Mouse (Mus musculus): ENCODE results near the gene Gpsm3.

Gene Gpsm3

DNA sequence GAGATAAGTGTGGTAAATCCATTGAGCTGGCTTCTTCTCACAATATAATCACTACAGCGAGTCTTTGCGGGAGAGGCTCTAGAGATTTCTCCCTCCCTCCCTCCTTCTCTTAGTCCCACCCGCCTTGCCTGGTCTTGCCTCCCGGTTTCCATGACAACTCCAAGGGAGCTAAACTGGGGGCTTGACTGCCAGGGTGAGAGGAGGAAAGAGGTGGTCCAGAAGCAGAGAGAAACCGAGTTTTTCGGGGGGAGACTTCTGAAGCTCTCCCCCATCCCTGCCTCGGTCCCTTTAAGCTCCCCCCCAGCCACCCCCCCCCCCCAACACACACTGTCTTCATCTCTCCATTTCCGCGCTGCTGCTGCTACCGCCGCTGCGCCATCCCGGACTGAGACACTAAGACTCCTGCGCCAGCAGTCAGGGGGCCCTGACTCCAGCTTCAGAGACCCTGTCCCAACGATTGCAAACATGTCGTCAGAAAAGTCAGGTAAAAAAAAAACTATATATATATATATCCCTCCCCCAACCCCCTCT, 39.7 kb downstream of the Gpsm3 start, which contains the start of gene Prrt1:
TSS of gene Prrt1 (plus strand) at position 313 of the 531 bp plus-strand sequence.
- in situ Hi-C loops (cut with MseI, MboI), result no loop called here

DNA sequence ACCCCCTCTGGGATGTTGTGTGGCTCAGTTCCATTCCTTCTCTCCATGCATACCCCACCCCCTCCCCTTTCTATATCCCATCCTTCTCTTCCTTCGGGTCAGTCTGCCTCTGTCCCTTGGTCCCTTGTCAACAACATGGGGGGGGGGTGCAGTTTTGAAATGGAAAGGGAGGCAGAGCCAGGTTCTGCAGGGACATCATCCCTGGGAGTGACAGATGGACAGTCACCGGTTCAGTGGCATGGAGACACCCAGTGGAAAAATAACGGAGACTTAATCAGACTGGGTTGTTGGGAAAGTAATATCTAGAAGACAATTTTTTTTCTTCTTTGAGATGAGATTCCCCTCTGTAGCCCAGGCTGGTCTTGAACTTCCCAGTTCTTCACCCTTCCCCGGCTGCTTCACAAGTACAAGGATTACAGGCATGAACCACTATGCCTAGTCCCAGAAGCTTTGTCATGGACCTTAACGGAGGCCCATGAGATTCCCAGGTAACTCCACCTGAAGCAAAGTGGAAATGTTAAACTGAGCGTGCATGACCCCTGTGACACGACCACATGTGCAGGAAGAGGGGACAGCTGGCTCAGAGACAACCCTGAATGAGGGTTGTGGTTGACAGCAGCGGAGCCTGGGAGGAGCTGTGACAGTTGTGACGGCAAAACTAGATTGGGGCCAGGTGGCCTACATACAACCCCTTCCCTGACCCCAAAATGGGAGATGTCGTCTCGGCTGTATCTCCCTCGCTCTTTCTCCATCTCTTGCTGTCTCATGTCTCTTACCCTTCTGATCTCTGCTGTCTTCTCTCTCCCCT, 40.4 kb downstream of the Gpsm3 start:
- in situ Hi-C loops (cut with MseI, MboI), result no loop called here

GRCm38 (mm10) chr17:34630761-34631301, 41.2 kb downstream of the Gpsm3 start:
- in situ Hi-C loops (cut with MseI, MboI), result no loop called here

DNA sequence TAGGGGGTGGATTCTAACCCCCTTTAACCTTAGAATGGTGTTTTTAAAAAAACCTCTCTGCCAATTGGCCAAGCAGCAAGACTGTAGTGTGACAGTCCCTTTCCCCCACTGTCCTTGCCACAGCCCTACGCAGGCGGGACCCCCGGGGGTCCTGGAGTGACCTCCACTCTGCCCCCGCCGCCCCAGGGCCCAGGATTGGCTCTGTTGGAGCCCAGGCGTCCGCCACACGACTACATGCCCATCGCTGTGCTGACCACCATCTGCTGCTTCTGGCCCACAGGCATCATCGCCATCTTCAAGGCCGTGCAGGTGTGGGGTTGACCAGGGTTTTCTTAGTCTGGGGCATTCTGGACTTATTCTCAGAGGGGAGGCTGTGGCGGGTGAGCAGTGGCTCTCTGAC, 42.0 kb downstream of the Gpsm3 start:
- in situ Hi-C loops (cut with MseI, MboI), result no loop called here

GRCm38 (mm10) chr17:34632261-34632691, 42.7 kb downstream of the Gpsm3 start:
- in situ Hi-C loops (cut with MseI, MboI), result no loop called here

DNA sequence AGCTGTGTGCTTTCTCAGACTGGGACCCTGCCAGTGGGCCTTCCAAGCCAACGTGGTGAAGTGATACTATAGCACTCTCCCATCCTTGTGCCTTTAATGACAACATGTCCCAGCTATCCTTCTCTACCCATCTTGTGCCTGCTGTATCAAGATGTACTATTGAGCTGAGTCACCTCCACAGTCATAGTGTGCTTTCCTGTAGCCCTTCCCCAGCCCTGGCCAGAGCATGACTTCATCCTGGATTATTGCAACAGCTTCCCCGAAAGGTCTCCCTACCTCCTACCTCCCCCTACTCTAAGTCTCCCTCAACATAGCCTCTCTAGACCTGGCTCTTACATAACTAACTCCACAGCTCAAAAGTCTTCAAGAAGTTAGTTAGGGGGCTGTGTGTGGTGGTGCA, 46.1 kb downstream of the Gpsm3 start:
- in situ Hi-C loops (cut with MseI, MboI), result no loop called here

DNA sequence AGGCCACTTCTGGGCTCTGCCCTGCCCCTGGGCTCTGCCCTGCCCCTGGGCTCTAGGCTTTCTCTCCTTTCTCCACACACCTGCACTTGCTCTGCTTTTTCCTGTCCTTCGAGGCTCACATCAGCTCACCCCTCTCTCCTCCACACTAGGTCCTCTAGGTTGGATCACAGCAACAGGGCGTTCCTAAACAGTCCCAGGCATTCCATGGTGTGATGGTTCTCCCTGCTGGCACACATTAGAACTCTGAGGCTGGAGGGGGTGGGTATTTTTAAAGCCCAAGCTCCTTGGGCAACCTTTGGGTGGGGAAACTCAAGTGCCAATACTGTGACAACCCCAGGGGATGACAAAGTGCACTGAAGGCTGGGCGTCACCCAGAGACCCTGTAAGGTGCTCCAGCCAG, 47.9 kb downstream of the Gpsm3 start:
- in situ Hi-C loops (cut with MseI, MboI), result no loop called here

DNA sequence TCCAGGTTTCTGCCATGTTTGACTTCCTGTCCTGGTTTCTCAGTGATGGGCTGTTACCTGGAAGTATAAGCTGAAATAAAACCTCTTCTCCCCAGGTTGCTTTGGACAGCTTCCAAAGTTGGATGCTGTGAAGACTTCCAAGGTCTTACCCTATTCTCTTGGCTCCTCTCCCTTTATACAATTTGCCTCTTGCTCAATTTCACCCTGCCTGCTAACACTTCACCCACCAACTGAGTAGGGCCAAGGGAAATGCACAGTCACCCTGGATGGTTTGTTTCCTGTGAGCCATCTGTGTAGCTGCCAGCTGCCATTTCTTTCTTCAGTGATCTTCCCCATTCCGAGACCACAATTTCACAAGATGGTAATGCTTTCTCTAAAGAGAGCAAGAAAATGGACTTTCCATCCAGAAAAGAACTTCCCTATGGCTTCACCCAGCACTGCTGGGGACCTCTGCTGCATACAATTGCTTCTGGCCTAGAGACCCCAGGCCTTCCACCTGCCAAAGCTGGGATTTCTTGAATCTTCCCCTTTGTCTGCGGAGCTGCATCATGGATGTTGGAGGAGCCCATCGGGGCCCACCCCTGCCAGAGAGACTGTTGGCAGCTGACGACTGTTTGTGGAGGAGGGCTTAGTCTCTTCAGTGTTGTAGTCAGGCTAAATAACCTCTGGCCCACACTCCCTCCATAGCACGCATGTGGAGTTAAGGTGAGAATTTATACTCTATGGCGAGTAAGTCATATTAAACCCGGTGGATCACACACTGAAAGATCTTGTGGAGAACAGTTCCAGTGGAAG, 50.1 kb downstream of the Gpsm3 start:
- in situ Hi-C loops (cut with MseI, MboI), result no loop called here

GRCm38 (mm10) chr17:34640778-34641601, 51.4 kb downstream of the Gpsm3 start:
- in situ Hi-C loops (cut with MseI, MboI), result no loop called here

Data from mouse trophoblast stem cell (cell line).